Mouse (Mus musculus) thymus, adult 2 months (tissue): ENCODE results near the gene Ccne1. TPM values are rescaled to one million over a fixed set of nuclear protein-coding genes. Genes with fewer than 3 reads are reported as not detected.

ENCODE experiments used
- DNase-seq: peaks from one replicate; pipeline ENCODE4 v3.0.0; 2021
- H3K27ac ChIP-seq: fragments of 200-500 bp; 2 replicates; pipeline ENCODE4 v1.5.1; 2012; ENCODE audit warnings: low read length, control low read depth; ENCODE audit not compliant: control insufficient read depth, insufficient read depth
- H3K27me3 ChIP-seq: fragments of 200-500 bp; 2 replicates; pipeline ENCODE4 v1.6.1; 2012; ENCODE audit warnings: mild to moderate bottlenecking, low read length, moderate library complexity, mixed read lengths; ENCODE audit not compliant: control insufficient read depth, insufficient read depth
- H3K36me3 ChIP-seq: fragments of 200-500 bp; 2 replicates; pipeline ENCODE4 v1.6.1; 2012; ENCODE audit warnings: mild to moderate bottlenecking, low read length, moderate library complexity; ENCODE audit not compliant: control insufficient read depth, insufficient read depth
- H3K4me1 ChIP-seq: fragments of 200-500 bp; replicated peaks from 2 replicates; pipeline ENCODE4 v1.6.1; 2012; ENCODE audit warnings: low read length; ENCODE audit not compliant: control insufficient read depth, insufficient read depth
- H3K4me3 ChIP-seq: fragments of 200-500 bp; 2 replicates; pipeline ENCODE4 v1.5.1; 2012; ENCODE audit warnings: mild to moderate bottlenecking, low read length, control low read depth, moderate library complexity; ENCODE audit not compliant: control insufficient read depth, insufficient read depth
- CTCF ChIP-seq: fragments of 200-500 bp; IDR thresholded peaks from 2 replicates; pipeline ENCODE4 v1.5.1; 2012; ENCODE audit warnings: mild to moderate bottlenecking, control low read depth, low read length, moderate library complexity, borderline replicate concordance; ENCODE audit not compliant: control insufficient read depth, poor library complexity, insufficient read depth; ENCODE audit errors: extremely low read depth
- POLR2A ChIP-seq: fragments of 200-500 bp; IDR thresholded peaks from 2 replicates; pipeline ENCODE4 v1.6.1; 2012; ENCODE audit warnings: mild to moderate bottlenecking, low read length, control low read depth, moderate library complexity; ENCODE audit not compliant: control insufficient read depth, poor library complexity, insufficient read depth; ENCODE audit errors: extremely low read depth
- WGBS: fragments of 180-500 bp; shearing (Covaris S2); methylation state at CpG from one replicate; pipeline ENCODE4 v1.1.7; 2018; 5-methylcytosine and 5-hydroxymethylcytosine counted together
- polyA plus RNA-seq: library from polyadenylated mRNA; depleted of rRNA; stranded (reverse); fragments of >200 nt; gene quantifications from 2 replicates; pipeline ENCODE4 v1.2.3, GENCODE M21; 2012

The Ccne1 gene
- polyA plus RNA-seq, 1 experiment = 27.1 TPM

GRCm38 (mm10) chr7:38118594-38118993 lies 11.3 kb upstream of the Ccne1 start:
- no peak overlapping the region for H3K27ac ChIP-seq
- TF ChIP-seq CTCF = no peak
- TF ChIP-seq POLR2A = no peak
- WGBS = 15% methylated on average over 1 of the region's 1 CpGs
- no peaks in the 10 kb centered on the region for H3K36me3 ChIP-seq
- DNase-seq = no peak
- no peak overlapping the region for H3K4me3 ChIP-seq
- H3K4me1 ChIP-seq = no peaks in the 10 kb centered on the region
- H3K27me3 ChIP-seq = no peaks in the 10 kb centered on the region

GRCm38 (mm10) chr7:38112451-38112850 lies 5.1 kb upstream of the Ccne1 start:
- WGBS = 92% methylated on average over 9 of the region's 9 CpGs
- Histone ChIP-seq H3K4me3 (no peak overlapping the region), H3K27ac (no peak overlapping the region), H3K4me1 (peaks cover 6% of the 10 kb centered on the region), H3K36me3 (no peaks in the 10 kb centered on the region), H3K27me3 (no peaks in the 10 kb centered on the region)
- TF ChIP-seq POLR2A (no peak), CTCF (no peak)
- no peak for DNase-seq

- no peak for DNase-seq
- 72% methylated on average over 3 of the region's 3 CpGs for WGBS
- Histone ChIP-seq H3K4me3 (no peak overlapping the region), H3K36me3 (no peaks in the 10 kb centered on the region), H3K27me3 (no peaks in the 10 kb centered on the region), H3K27ac (no peak overlapping the region), H3K4me1 (peaks cover 8% of the 10 kb centered on the region)
- TF ChIP-seq POLR2A = no peak
- TF ChIP-seq CTCF = no peak
These were observed 4.7 kb upstream of the Ccne1 start for GRCm38 (mm10) chr7:38111996-38112395.

GRCm38 (mm10) chr7:38108260-38108632 lies 912 bp upstream of the Ccne1 start:
- Histone ChIP-seq H3K27me3 (no peaks in the 10 kb centered on the region), H3K4me3 (peak overlapping the region; percentile 78), H3K27ac (peak overlapping the region; percentile 82), H3K4me1 (peaks cover 30% of the 10 kb centered on the region), H3K36me3 (no peaks in the 10 kb centered on the region)
- TF ChIP-seq POLR2A = no peak
- TF ChIP-seq CTCF = 0 out of 2 replicates have a peak, but pooled peaks have one; percentile 16
- DNase-seq = peak; percentile 53
- WGBS = 3% methylated on average over 10 of the region's 10 CpGs

- TF ChIP-seq POLR2A (no peak), CTCF (no peak)
- Histone ChIP-seq H3K27me3 (no peaks in the 10 kb centered on the region), H3K4me1 (peaks cover 35% of the 10 kb centered on the region), H3K4me3 (peak overlapping the region; percentile 56), H3K36me3 (peaks cover 1% of the 10 kb centered on the region; the same call in 1 of the 2 replicates), H3K27ac (no peak overlapping the region)
- under 1% methylated on average over 47 of the region's 47 CpGs for WGBS
- peak; percentile 51 for DNase-seq
These were observed 523 bp downstream of the Ccne1 start for GRCm38 (mm10) chr7:38106711-38107311.

GRCm38 (mm10) chr7:38105379-38105778 lies 2.0 kb downstream of the Ccne1 start:
- WGBS = 95% methylated on average over 3 of the region's 3 CpGs
- TF ChIP-seq POLR2A = no peak
- no peak for TF ChIP-seq CTCF
- DNase-seq = no peak
- Histone ChIP-seq H3K27me3 (no peaks in the 10 kb centered on the region), H3K4me3 (no peak overlapping the region), H3K4me1 (peaks cover 35% of the 10 kb centered on the region), H3K27ac (peak overlapping the region; percentile 26; the same call in 1 of the 2 replicates), H3K36me3 (peaks cover 9% of the 10 kb centered on the region; the same call in 1 of the 2 replicates)
